Comparison of ENCODE assay signal across 9 mouse cellular contexts in genomic region chr5:114657426-114657825, GRCm38 (mm10). TPM values are rescaled to one million over a fixed set of nuclear protein-coding genes. Genes with fewer than 3 reads are reported as not detected.
DNase-seq lines count a peak whose midpoint lies in the region; ATAC-seq lines count a peak whose summit lies in the region.
"Had no signal": no experiment of that assay in that cellular context is flagged by ENCODE, and none has a peak within 500 bp of the region (broad histone marks: within the 10 kb centered on the region; RNA-seq: fewer than 3 reads in every experiment).

No protein-coding gene starts in this region.

- peak overlapping the region; percentile 57 for H3K4me3 ChIP-seq in midbrain, embryonic 10.5 days
- H3K4me3 ChIP-seq in midbrain, embryonic 16.5 days (ENCODE audit: low read depth, low read length): no peak overlapping the region
- H3K4me3 ChIP-seq in heart, embryonic 16.5 days (ENCODE audit: low read length): peak overlapping the region; percentile 58
- H3K4me3 ChIP-seq in stomach, embryonic 15.5 days (replicated peaks): peak overlapping the region; percentile 44

- H3K9ac ChIP-seq in midbrain, embryonic 16.5 days (ENCODE audit: low read depth, low read length): no peak overlapping the region
- no peak overlapping the region for H3K9ac ChIP-seq in heart, embryonic 16.5 days (ENCODE audit: low read length)
- H3K9ac ChIP-seq in stomach, embryonic 15.5 days: no peak overlapping the region

- no peak overlapping the region; the same call in 1 of the 2 replicates for H3K4me2 ChIP-seq in midbrain, embryonic 16.5 days (ENCODE audit: low read length)
- H3K4me2 ChIP-seq in heart, embryonic 16.5 days (ENCODE audit: low read depth, low read length): peak overlapping the region; percentile 93
- peak overlapping the region; percentile 82 for H3K4me2 ChIP-seq in stomach, embryonic 15.5 days

- no peak for DNase-seq in midbrain, embryonic 10.5 days (ENCODE audit: low spot score)
- peak; percentile 90 for DNase-seq in kidney, postnatal 14 days
- DNase-seq in urinary bladder, adult 2 months (ENCODE audit: low spot score): no peak
- no peak for DNase-seq in cerebellum, postnatal 36 days
- DNase-seq in gastrocnemius, postnatal 36 days: no peak

- H3K36me3 ChIP-seq in midbrain, embryonic 10.5 days: no peaks in the 10 kb centered on the region
- no peaks in the 10 kb centered on the region for H3K36me3 ChIP-seq in midbrain, embryonic 16.5 days (ENCODE audit: control insufficient read depth, insufficient read depth, low read length)
- H3K36me3 ChIP-seq in heart, embryonic 16.5 days (ENCODE audit: control insufficient read depth, insufficient read depth): no peaks in the 10 kb centered on the region
- H3K36me3 ChIP-seq in stomach, embryonic 15.5 days: no peaks in the 10 kb centered on the region

- H3K27ac ChIP-seq in midbrain, embryonic 10.5 days (replicated peaks): no peak overlapping the region
- H3K27ac ChIP-seq in midbrain, embryonic 16.5 days (ENCODE audit: low read length): no peak overlapping the region
- H3K27ac ChIP-seq in heart, embryonic 16.5 days (ENCODE audit: low read length): no peak overlapping the region
- no peak overlapping the region for H3K27ac ChIP-seq in stomach, embryonic 15.5 days

- no peaks in the 10 kb centered on the region for H3K9me3 ChIP-seq in midbrain, embryonic 10.5 days (replicated peaks)
- no peaks in the 10 kb centered on the region for H3K9me3 ChIP-seq in midbrain, embryonic 16.5 days (replicated peaks; ENCODE audit: control insufficient read depth, low read length, poor library complexity, severe bottlenecking)
- no peaks in the 10 kb centered on the region for H3K9me3 ChIP-seq in heart, embryonic 16.5 days (replicated peaks; ENCODE audit: control insufficient read depth, low read length)
- no peaks in the 10 kb centered on the region for H3K9me3 ChIP-seq in stomach, embryonic 15.5 days

- 34% methylated on average over 10 of the region's 10 CpGs for WGBS in midbrain, embryonic 10.5 days
- WGBS in midbrain, embryonic 16.5 days: 21% methylated on average over 10 of the region's 10 CpGs
- WGBS in heart, embryonic 16.5 days: 22% methylated on average over 10 of the region's 10 CpGs
- 43% methylated on average over 10 of the region's 10 CpGs for WGBS in stomach, embryonic 15.5 days

- H3K4me1 ChIP-seq in midbrain, embryonic 10.5 days: peaks cover 13% of the 10 kb centered on the region
- H3K4me1 ChIP-seq in midbrain, embryonic 16.5 days (ENCODE audit: control insufficient read depth, insufficient read depth, low read length): peaks cover 9% of the 10 kb centered on the region
- peaks cover 7% of the 10 kb centered on the region for H3K4me1 ChIP-seq in heart, embryonic 16.5 days (ENCODE audit: control insufficient read depth, insufficient read depth, low read length)
- H3K4me1 ChIP-seq in stomach, embryonic 15.5 days: peaks cover 11% of the 10 kb centered on the region

- intact Hi-C loops in gastrocnemius, postnatal 36 days (cut with DNase I): no loop called here

- no peak for ATAC-seq in midbrain, embryonic 16.5 days
- no peak for ATAC-seq in heart, embryonic 16.5 days (replicated peaks; ENCODE audit: extremely low read depth, insufficient read depth, low FRiP score)
- ATAC-seq in stomach, embryonic 15.5 days (ENCODE audit: insufficient read depth, low FRiP score, low read depth): no peak

- H3K27me3 ChIP-seq in midbrain, embryonic 10.5 days (ENCODE audit: low read depth, poor library complexity, severe bottlenecking): peaks cover 78% of the 10 kb centered on the region
- H3K27me3 ChIP-seq in midbrain, embryonic 16.5 days (ENCODE audit: control insufficient read depth, insufficient read depth, low read depth, low read length): peaks cover 35% of the 10 kb centered on the region
- peaks cover 29% of the 10 kb centered on the region for H3K27me3 ChIP-seq in heart, embryonic 16.5 days (ENCODE audit: control insufficient read depth, insufficient read depth, low read length)
- peaks cover 31% of the 10 kb centered on the region for H3K27me3 ChIP-seq in stomach, embryonic 15.5 days (replicated peaks)

RNA-seq across cellular contexts. Expression of gene Trpv4, which starts 0.8 kb away (rescaled TPM):
- 0.12 and 0.27 TPM in 2 replicates for polyA plus RNA-seq in midbrain, embryonic 10.5 days (2016; fragmentation: Nextera tagmentation; extraction: Ambion mirVana)
- 1.3 and 1.9 TPM in 2 replicates for polyA plus RNA-seq in midbrain, embryonic 16.5 days (2015; fragmentation: Nextera tagmentation; extraction: Ambion mirVana)
- 1.1 and 1.3 TPM in 2 replicates for polyA plus RNA-seq in heart, embryonic 16.5 days (2015; fragmentation: Nextera tagmentation; extraction: Ambion mirVana)
- polyA plus RNA-seq in stomach, embryonic 15.5 days (2015; fragmentation: Nextera tagmentation; extraction: Ambion mirVana): 1.7 and 1.9 TPM in 2 replicates
- 58.9 and 66.3 TPM in 2 replicates for polyA plus RNA-seq in urinary bladder, adult 2 months (2012; rRNA removed)
- total RNA-seq in gastrocnemius, postnatal 36 days (2021): 1 to 10 TPM in 1 of 2 experiments, under 1 TPM in 1; 0.87 to 2.1 TPM
- total RNA-seq: monocyte, adult 5-6 weeks had no signal

RNA-seq across cellular contexts. Expression of gene Gltp, which starts 33.4 kb away (rescaled TPM):
- polyA plus RNA-seq in midbrain, embryonic 10.5 days (2016; fragmentation: Nextera tagmentation; extraction: Ambion mirVana): 81.8 and 83.0 TPM in 2 replicates
- polyA plus RNA-seq in midbrain, embryonic 16.5 days (2015; fragmentation: Nextera tagmentation; extraction: Ambion mirVana): 34.2 and 39.4 TPM in 2 replicates
- 58.8 and 69.2 TPM in 2 replicates for polyA plus RNA-seq in heart, embryonic 16.5 days (2015; fragmentation: Nextera tagmentation; extraction: Ambion mirVana)
- 123 and 144 TPM in 2 replicates for polyA plus RNA-seq in stomach, embryonic 15.5 days (2015; fragmentation: Nextera tagmentation; extraction: Ambion mirVana)
- 172 and 192 TPM in 2 replicates for polyA plus RNA-seq in urinary bladder, adult 2 months (2012; rRNA removed)
- 1 to 10 TPM; 7.3 to 7.9 TPM for total RNA-seq in gastrocnemius, postnatal 36 days (2021)

RNA-seq across cellular contexts. Expression of gene Tchp, which starts 50.1 kb away (rescaled TPM):
- 19.4 and 22.0 TPM in 2 replicates for polyA plus RNA-seq in midbrain, embryonic 10.5 days (2016; fragmentation: Nextera tagmentation; extraction: Ambion mirVana)
- polyA plus RNA-seq in midbrain, embryonic 16.5 days (2015; fragmentation: Nextera tagmentation; extraction: Ambion mirVana): 16.3 and 17.5 TPM in 2 replicates
- polyA plus RNA-seq in heart, embryonic 16.5 days (2015; fragmentation: Nextera tagmentation; extraction: Ambion mirVana): 8.4 and 9.6 TPM in 2 replicates
- 11.5 and 11.6 TPM in 2 replicates for polyA plus RNA-seq in stomach, embryonic 15.5 days (2015; fragmentation: Nextera tagmentation; extraction: Ambion mirVana)
- 24.0 and 24.4 TPM in 2 replicates for polyA plus RNA-seq in urinary bladder, adult 2 months (2012; rRNA removed)
- total RNA-seq in gastrocnemius, postnatal 36 days (2021): 1 to 10 TPM; 2.7 to 2.9 TPM

Comparison
In these comparisons a context has a peak if more than half of its experiments do, and no peak if none do; other contexts are left out.
1. RNA of gene Trpv4, which starts 0.8 kb away (polyA plus RNA-seq): 58.9 to 66.3 TPM in urinary bladder, adult 2 months; 1.7 to 1.9 TPM in stomach, embryonic 15.5 days, 1.3 to 1.9 TPM in midbrain, embryonic 16.5 days, 1.1 to 1.3 TPM in heart, embryonic 16.5 days and 0.12 to 0.27 TPM in midbrain, embryonic 10.5 days; every median in the first group is over 10 times any median in the second.